Mouse (Mus musculus) left cerebral cortex, adult 11 months (tissue): ENCODE results near the gene Olfr129.

Experiments used
- DNase-seq: peaks from one replicate; pipeline ENCODE4 v3.0.0; 2022; ENCODE audit warnings: low spot score

Olfr129 gene

DNA sequence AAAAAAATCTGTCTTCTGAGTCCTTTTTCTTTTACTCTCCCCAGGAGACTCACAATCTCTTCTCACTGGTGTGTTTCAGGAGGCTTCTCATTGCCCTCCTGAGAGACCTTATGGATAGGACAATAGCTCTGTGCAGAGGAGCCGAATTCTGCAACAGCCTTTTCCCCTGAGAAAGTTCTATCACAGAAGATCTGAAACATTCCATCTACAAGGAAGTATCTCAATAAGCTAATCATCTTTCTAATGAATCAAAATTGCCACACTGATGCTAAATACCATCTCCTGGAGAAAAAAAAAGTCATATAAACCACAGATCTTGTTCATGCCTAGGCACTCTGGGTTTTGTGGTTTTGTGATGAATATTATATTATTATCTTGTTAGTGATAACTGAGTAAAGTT is at the start of gene Olfr129:
Gene Olfr129, minus strand, starts transcription at position 101 of the 400 bp plus-strand sequence.
- no peak for DNase-seq

DNA sequence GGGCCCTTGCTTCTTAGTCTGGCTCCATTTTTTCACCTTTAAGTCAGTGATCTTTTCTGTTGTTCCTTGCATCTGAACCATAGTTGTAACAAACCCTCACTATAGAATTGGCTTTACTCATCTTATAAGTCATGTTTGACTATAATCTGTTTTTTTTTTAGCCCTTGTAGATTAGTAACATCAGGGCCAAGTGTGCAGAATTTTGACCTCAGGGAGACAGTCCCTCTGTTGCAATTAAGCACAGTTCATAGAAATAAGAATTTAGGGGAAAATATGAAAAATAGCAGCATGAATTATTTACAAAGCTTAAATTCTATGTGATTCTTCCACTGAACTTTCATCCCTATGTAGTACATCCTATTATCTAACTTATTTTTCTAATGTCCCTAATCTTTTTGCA is 28.7 kb upstream of the Olfr129 start, which contains the start of gene Olfr131:
Gene Olfr131, minus strand, starts transcription at position 101 of the 400 bp plus-strand sequence.
- DNase-seq, result no peak

DNA sequence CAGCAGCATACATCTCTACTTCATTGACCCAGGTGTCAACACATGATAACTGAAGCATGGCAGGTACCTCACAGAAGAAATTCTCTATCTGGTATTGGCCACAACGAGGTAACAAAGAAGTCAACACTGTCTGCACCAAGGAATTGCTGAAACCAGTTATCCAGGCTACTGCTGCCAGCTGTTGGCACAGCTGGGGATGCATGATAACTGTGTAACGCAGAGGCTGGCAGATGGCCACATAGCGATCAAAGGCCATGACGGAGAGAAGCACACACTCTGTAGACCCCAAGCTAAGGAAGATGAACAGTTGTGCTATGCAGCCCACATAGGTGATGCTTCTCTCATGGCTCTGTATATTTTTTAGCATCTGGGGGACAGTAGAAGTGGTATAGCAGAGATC is 22.5 kb upstream of the Olfr129 start:
- DNase-seq, result no peak

DNA sequence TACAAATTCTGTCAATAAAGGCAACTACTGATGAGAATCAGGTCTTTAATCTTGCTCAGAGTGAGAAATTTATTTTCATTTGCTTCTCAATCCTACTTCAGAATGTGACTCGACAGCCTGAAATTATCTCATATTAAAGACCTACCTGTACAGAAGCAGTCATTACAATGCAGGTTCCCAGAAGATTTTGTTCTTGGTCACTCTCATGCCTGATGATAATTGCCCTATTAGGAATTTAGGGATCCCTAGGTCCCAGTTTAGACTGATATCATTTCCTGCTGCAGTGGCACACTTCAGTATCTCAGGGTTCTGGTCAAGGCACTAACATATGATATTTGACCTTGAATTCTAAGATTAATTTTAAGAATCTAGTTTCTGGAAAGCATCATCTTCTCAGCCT is 3.7 kb upstream of the Olfr129 start, which contains the start of gene Olfr130:
Gene Olfr130, plus strand, starts transcription at position 301 of the 400 bp plus-strand sequence.
- DNase-seq, result no peak

DNA sequence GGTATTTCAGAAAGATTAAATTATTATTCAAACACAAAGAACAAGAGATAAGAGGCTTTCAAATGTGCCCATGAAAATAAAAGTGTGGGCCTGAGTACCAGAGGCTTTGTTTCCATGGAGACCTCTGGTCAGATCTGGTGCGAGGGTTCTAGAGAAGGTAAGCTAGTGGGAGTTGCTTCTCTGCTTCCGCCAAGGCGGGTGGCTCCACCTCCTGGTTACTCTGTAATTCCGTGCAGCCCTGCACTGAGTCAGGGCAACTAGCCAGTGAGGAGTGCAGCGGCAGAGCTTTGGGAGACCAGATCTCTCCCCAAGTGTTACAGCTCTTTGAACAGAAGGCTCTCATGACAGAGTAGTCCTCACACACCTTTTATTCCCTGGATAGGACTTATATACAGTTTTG is 33.6 kb downstream of the Olfr129 start:
- DNase-seq, result no peak

DNA sequence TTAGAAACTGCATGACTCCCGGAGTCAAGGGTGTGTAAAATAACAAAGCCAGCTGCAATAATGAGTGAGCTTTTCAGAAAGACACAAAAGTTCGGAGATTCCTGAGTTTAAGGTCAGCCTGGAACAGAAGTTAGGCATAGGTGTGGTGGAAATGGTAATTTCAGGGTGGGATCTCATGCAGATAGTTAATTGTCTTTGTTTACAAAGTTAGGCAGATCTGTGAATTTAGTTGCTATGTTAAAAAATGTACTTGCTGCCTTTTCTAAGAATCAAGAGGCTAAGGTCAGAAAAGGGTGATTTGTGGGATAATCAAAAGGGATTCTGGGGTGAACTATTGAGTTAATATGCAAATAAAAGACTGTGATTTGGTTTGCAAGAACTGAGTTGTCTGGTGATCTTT is 43.5 kb downstream of the Olfr129 start:
- no peak for DNase-seq

DNA sequence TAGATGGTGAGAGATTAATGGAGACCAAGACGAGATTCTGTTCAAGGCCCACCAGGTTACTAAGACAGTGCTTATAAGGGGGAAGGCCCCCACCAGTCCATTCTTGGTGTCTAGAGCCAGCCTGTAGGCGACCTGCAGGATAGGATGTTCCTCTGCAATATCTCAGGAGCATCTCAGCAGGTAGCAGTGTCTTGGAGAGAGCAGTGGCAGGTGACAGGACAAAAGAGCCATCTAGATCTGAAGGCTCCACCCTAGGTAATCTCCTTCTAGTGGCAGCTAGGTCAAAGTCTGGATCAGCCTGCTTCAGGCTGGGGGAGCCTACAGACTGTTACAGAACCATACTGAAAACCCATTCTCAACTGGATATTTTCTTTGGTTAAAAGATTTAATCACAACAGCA is 54.9 kb downstream of the Olfr129 start:
- no peak for DNase-seq
